Comparison of ENCODE assay signal across 9 mouse cellular contexts in the genomic region with DNA sequence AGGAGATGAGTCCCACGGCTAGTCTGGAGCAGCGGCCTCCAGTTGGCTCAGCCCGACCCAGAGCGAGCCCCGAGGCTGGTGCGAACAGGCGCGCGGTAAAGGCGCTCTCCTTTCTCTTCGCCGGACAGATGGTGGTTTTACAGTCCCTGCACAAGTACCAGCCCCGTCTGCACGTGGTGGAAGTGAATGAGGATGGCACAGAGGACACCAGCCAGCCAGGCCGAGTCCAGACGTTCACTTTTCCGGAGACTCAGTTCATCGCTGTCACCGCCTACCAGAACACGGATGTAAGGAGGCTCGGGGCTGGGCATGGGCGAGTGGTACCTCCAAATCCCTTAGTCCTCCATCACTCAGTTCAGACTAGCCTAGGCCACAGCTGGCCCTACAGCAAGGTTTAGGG. TPM values are rescaled to one million over a fixed set of nuclear protein-coding genes. Genes with fewer than 3 reads are reported as not detected.
DNase-seq lines count a peak whose midpoint lies in the region; ATAC-seq lines count a peak whose summit lies in the region.
"Had no signal": no experiment of that assay in that cellular context is flagged by ENCODE, and none has a peak within 500 bp of the region (broad histone marks: within the 10 kb centered on the region; RNA-seq: fewer than 3 reads in every experiment).

No protein-coding gene starts in this region.

- H3K4me3 ChIP-seq in forebrain, embryonic 16.5 days (replicated peaks; ENCODE audit: low read length), result peak overlapping the region; percentile 65
- peak overlapping the region; percentile 20 for H3K4me3 ChIP-seq in limb, embryonic 13.5 days
- H3K4me3 ChIP-seq: liver, embryonic 13.5 days had no signal

- 3% methylated on average over 21 of the region's 22 CpGs for WGBS in forebrain, embryonic 16.5 days
- 1% methylated on average over 22 of the region's 22 CpGs for WGBS in limb, embryonic 13.5 days

- peak; percentile 26 for ATAC-seq in forebrain, embryonic 16.5 days
- no peak for ATAC-seq in limb, embryonic 13.5 days (ENCODE audit: low FRiP score, low read depth)
- no peak for ATAC-seq in monocyte, adult 5-6 weeks (replicated peaks; ENCODE audit: insufficient number of reproducible peaks, low FRiP score, low TSS enrichment, poor library complexity, severe bottlenecking)

- H3K27ac ChIP-seq in forebrain, embryonic 16.5 days (ENCODE audit: low read length), result peak overlapping the region; percentile 98
- no peak overlapping the region for H3K27ac ChIP-seq in limb, embryonic 13.5 days
- H3K27ac ChIP-seq: liver, embryonic 13.5 days had no signal

- H3K4me2 ChIP-seq in forebrain, embryonic 16.5 days (ENCODE audit: low read length), result peak overlapping the region; percentile 53
- peak overlapping the region; percentile 45; the same call in 1 of the 2 replicates for H3K4me2 ChIP-seq in limb, embryonic 13.5 days (replicated peaks)
- H3K4me2 ChIP-seq: liver, embryonic 13.5 days had no signal

- peak overlapping the region; percentile 87 for H3K9ac ChIP-seq in forebrain, embryonic 16.5 days (replicated peaks; ENCODE audit: low read depth, low read length)
- no peak overlapping the region for H3K9ac ChIP-seq in limb, embryonic 13.5 days
- H3K9ac ChIP-seq: liver, embryonic 13.5 days had no signal

- H3K4me1 ChIP-seq in forebrain, embryonic 16.5 days (replicated peaks; ENCODE audit: control insufficient read depth, insufficient read depth, low read length), result peaks cover 24% of the 10 kb centered on the region
- H3K4me1 ChIP-seq in limb, embryonic 13.5 days, result peaks cover 37% of the 10 kb centered on the region

- peak; percentile 17 to 25 for DNase-seq in gastrocnemius, postnatal 4 days (ENCODE audit: low spot score in 2 of 2)
- no peak for DNase-seq in gastrocnemius, adult 8-10 months (ENCODE audit: low spot score in 2 of 2)
- DNase-seq in spleen, adult 12 weeks (ENCODE audit: low spot score), result peak; percentile 4
- no peak for DNase-seq in spleen, postnatal 36 days (ENCODE audit: low spot score in 2 of 2)
- peak; percentile 25 for DNase-seq in right cerebral cortex, postnatal 14 days
- DNase-seq: liver, embryonic 13.5 days had no signal

- 0 out of 2 replicates have a peak, but pooled peaks cover 2% of the 10 kb centered on the region for H3K9me3 ChIP-seq in forebrain, embryonic 16.5 days (ENCODE audit: control insufficient read depth, low read length)
- no peaks in the 10 kb centered on the region for H3K9me3 ChIP-seq in limb, embryonic 13.5 days
- H3K9me3 ChIP-seq: liver, embryonic 13.5 days had no signal

- H3K27me3 ChIP-seq in forebrain, embryonic 16.5 days (replicated peaks; ENCODE audit: control insufficient read depth, insufficient read depth, low read length), result peaks cover 13% of the 10 kb centered on the region
- H3K27me3 ChIP-seq in limb, embryonic 13.5 days, result peaks cover 79% of the 10 kb centered on the region

- no peaks in the 10 kb centered on the region for H3K36me3 ChIP-seq in forebrain, embryonic 16.5 days (ENCODE audit: control insufficient read depth, insufficient read depth)
- no peaks in the 10 kb centered on the region for H3K36me3 ChIP-seq in limb, embryonic 13.5 days
- H3K36me3 ChIP-seq: liver, embryonic 13.5 days had no signal

RNA-seq across cellular contexts. Expression of a gene that starts 4.4 kb away (rescaled TPM):
- under 1 TPM; 0.36 to 0.49 TPM for total RNA-seq in gastrocnemius, postnatal 4 days (2021)
- total RNA-seq in gastrocnemius, adult 8-10 months (2022), result not detected
- 42.2 and 49.9 TPM in 2 replicates for polyA plus RNA-seq in forebrain, embryonic 16.5 days (2015; fragmentation: Nextera tagmentation; extraction: Ambion mirVana)
- polyA plus RNA-seq in limb, embryonic 13.5 days (2015; fragmentation: Nextera tagmentation; extraction: Ambion mirVana), result 0.18 and 0.28 TPM in 2 replicates
- 0.19 TPM in 1 of 3 replicates, not detected in the others for total RNA-seq in monocyte, adult 5-6 weeks (2017)
- polyA plus RNA-seq: liver, embryonic 13.5 days had no signal

Comparison
In these comparisons a context has a peak if more than half of its experiments do, and no peak if none do; other contexts are left out.
1. DNase-seq: peak in gastrocnemius, postnatal 4 days (2 of 2), spleen, adult 12 weeks (single experiment) and right cerebral cortex, postnatal 14 days (single experiment); none in gastrocnemius, adult 8-10 months (0 of 2) and spleen, postnatal 36 days (0 of 2).